Mouse (Mus musculus) left cerebral cortex, adult 18-20 months (tissue): ENCODE measurements around the gene Tcp1. TPM values are rescaled to one million over a fixed set of nuclear protein-coding genes. Genes with fewer than 3 reads are reported as not detected.
A peak's percentile ranks its signal among the peaks of the same experiment; 100 is the strongest.

Source experiments
- DNase-seq, 2 experiments: peaks; one replicate each; pipeline ENCODE4 v3.0.0; 2021 to 2022; ENCODE audit warnings: low spot score in 2 of 2, mixed read lengths in 1 of 2
- total RNA-seq, 2 experiments: library from RNA; stranded (reverse); gene quantifications; 2 replicates each; pipeline ENCODE4 v1.2.3; 2021

Tcp1 gene
- total RNA-seq, 2 experiments from 2014 or later: 221 to 227 TPM

DNA sequence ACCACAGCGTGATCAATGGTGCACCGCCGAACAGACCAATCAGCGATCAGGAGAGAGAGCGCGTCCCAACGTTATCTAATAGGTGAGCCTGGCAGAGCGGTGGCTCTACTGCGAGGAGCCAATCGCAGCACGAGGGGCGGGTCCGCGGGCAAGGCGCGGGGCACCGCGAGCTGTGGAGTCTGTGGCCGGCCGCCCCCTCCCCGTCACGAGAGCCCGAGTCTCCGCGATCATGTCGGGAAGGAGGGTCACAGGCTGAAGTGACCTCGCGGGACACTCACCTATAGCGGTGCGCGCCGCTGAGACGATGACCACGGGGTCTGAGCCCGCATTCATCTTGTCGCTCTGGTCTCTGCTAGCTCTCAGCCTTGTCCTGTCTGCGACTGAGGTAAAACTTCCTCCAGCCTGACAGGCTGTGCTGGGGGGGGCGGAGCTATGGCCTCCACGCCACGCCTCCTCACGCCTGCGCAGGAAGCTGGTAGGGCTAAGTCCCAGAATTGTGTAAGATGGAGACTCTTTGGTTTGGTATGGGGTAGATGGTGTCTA lies 44.9 kb downstream of the Tcp1 start, which contains the start of gene Acat2:
TSS of gene Acat2 (minus strand) at position 417 of the 543 bp plus-strand sequence.
- DNase-seq: peak; percentile 91 to 94

DNA sequence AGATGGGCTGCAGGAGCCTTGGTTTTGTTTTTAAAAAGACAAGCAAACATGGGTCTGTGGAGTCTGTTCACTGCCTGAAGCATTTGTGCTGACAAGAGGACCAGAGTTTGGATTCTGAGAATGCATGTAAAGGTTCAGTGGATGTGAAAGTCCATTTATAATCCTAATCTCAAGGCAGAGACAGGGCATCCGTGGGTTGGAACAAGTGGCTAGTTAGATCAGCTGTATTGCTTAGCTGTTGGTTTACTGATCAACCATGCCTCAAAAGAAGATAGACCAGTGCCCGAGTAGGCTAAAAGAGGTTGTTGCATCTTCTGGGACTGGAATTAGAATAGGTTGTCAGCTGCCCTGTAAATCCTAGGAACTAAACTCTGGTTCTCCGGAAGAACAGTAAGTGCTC lies 48.0 kb downstream of the Tcp1 start:
- DNase-seq: no peak

DNA sequence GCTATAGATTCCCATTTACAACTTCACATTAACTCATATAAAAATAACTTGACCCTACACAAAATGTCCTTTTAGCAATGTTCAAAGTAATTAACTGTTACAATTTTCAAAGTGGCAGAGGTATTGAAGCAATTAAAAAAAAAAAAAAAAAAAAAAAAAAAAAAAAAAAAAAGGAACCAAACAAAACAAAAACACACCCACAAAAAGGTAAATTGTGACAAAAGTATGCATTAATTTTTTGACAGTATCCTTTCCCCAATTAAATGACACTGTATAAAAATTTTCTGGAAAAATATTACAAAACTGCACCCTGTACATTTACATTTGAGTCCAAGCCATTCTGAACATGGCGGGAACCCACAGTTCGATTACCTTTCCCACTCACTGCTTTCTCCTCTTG lies 51.7 kb downstream of the Tcp1 start:
- no peak for DNase-seq

DNA sequence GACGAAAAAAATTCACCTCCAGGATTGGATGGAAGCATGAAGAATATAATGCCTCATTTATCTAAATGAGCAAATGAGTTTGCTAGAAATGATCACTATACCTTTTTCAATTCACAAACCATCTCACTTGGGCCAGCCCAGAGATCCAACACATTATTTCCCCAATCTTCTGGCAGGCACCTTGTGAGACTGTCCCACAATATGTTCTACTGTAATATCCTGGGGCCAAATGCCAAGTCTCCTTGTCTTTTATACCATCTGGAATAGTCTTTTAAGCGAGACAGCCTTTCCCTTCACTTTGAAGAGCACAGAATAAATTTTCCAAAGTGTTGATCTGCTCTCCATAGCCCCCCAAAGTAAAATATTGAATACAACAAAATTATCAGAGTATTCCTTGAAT lies 58.4 kb downstream of the Tcp1 start:
- DNase-seq: no peak

Other genes with a start within 250 kb of the Tcp1 start
- 1 to 10 TPM in 1 of 2 experiments, not detected in 1; 1.2 TPM for gene Slc22a1, start 239.9 kb upstream of the Tcp1 start, total RNA-seq
- gene Igf2r, start 146.0 kb upstream of the Tcp1 start, total RNA-seq: 10 to 100 TPM; 26.9 to 27.0 TPM
- gene Mas1, start 47.6 kb upstream of the Tcp1 start, total RNA-seq: 10 to 100 TPM; 33.7 to 39.3 TPM
- gene Mrgprh, start 39.7 kb upstream of the Tcp1 start, total RNA-seq: not detected
- 1 to 10 TPM; 2.3 to 4.2 TPM for gene Pnldc1, start 5.5 kb upstream of the Tcp1 start, total RNA-seq
- 10 to 100 TPM; 60.4 to 66.3 TPM for gene Mrpl18, start 644 bp downstream of the Tcp1 start, total RNA-seq
- 1 to 10 TPM; 4.8 to 5.5 TPM for gene Acat3, start 24.9 kb downstream of the Tcp1 start, total RNA-seq
- 10 to 100 TPM; 63.4 to 71.2 TPM for gene Acat2, start 45.0 kb downstream of the Tcp1 start, total RNA-seq
- gene Wtap, start 78.5 kb downstream of the Tcp1 start, total RNA-seq: 10 to 100 TPM; 54.5 to 58.9 TPM
- 100 to 1,000 TPM; 272 to 273 TPM for gene Sod2, start 91.1 kb downstream of the Tcp1 start, total RNA-seq
- not detected for gene Gpr31b, start 136.6 kb downstream of the Tcp1 start, total RNA-seq
- gene Tcp10b, start 145.4 kb downstream of the Tcp1 start, total RNA-seq: under 1 TPM; 0.73 to 0.91 TPM
- not detected for gene Unc93a, start 216.1 kb downstream of the Tcp1 start, total RNA-seq